Mouse (Mus musculus): Measurements from ENCODE around the gene Ankrd26. TPM values are rescaled to one million over a fixed set of nuclear protein-coding genes. Genes with fewer than 3 reads are reported as not detected.

The Ankrd26 gene
- total RNA-seq, 2 experiments from 2014 or later = 4.2 to 5.1 TPM

GRCm38 (mm10) chr6:118478957-118479708 is 82.9 kb downstream of the Ankrd26 start, which contains the start of gene Zfp9:
TSS of gene Zfp9 (minus strand) at chr6:118479320.
- DNase-seq = peak; percentile 90 to 92

- no peak for DNase-seq
Measured at GRCm38 (mm10) chr6:118477875-118478785, 83.9 kb downstream of the Ankrd26 start.

GRCm38 (mm10) chr6:118462069-118462705 is 99.8 kb downstream of the Ankrd26 start:
- DNase-seq = no peak

DNA sequence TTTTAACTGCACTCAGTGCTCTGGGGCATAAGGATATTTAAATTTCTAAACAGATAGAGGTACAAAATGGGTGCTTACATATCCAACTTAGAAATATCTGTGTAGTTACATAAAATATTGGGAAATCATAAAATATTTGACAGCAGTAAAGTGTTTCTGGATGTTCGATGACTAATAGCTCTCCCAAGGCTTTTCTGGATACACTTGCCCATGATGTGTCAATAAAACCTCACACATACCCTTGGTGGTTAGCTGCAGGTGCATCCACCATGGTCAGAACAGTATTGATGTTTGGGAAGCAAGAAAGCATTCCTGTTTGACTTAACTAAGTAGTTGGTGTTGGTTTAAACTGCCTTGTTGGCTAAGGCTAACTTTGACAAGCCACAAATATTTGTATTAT is 104.3 kb downstream of the Ankrd26 start:
- no peak for DNase-seq

DNA sequence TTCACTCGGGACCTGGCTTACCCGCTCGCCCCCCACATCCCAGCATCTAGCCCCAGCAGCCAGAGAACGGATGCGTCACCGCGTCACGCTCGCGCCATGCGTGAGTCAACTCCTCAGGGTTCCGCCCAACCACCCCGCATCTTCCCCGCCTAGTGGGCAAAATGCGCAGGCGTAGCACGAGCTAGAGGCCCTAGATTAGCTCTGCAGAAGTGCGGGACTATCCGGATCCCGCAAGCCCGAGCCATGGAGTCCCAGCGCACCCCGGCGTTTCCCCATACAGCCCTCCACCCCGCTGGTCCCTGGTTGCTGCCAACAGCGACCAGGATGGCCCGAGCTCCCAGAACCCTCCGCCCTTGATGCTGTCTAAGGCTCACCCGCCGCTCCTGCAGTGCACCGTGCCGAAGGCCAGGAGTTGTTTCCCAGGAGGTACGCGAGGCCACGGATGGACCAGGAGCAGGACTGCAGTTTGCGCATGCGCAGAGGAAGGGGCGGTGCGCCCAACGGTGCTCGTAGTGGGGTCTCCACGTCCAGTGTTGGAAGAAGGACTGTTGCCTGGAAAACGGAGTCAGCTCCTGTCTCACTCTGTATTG is 106.9 kb downstream of the Ankrd26 start, which contains the start of gene Zfp248:
TSS of gene Zfp248 (minus strand) at position 487 of the 590 bp plus-strand sequence.
- DNase-seq = peak; percentile 93

GRCm38 (mm10) chr6:118454452-118454851 is 107.6 kb downstream of the Ankrd26 start:
- peak in 1 of 2 experiments; percentile 9 for DNase-seq

Other genes with a start within 250 kb of the Ankrd26 start
- gene Bms1, start 142.8 kb downstream of the Ankrd26 start, total RNA-seq (2021) = 10 to 100 TPM; 30.7 to 32.9 TPM
- 1 to 10 TPM; 3.8 to 4.2 TPM for gene Zfp248, start 106.7 kb downstream of the Ankrd26 start, total RNA-seq (2021)
- gene Zfp9, start 82.9 kb downstream of the Ankrd26 start, total RNA-seq (2021) = 1 to 10 TPM; 4.1 to 5.7 TPM